Mouse (Mus musculus) heart, adult 2 months (tissue): Measurements from ENCODE around the gene Sirt2. TPM values are rescaled to one million over a fixed set of nuclear protein-coding genes. Genes with fewer than 3 reads are reported as not detected.

Source experiments
- DNase-seq, 2 experiments: peaks; one replicate each; pipeline ENCODE4 v3.0.0; 2021
- H3K27ac ChIP-seq: fragments of 200-600 bp; 2 replicates; pipeline ENCODE4 v1.8.1; 2022
- H3K27me3 ChIP-seq: fragments of 200-500 bp; 2 replicates; pipeline ENCODE4 v1.6.1; 2012; ENCODE audit warnings: mild to moderate bottlenecking, low read length, inconsistent platforms, mixed read lengths; ENCODE audit not compliant: control insufficient read depth, insufficient read depth
- H3K36me3 ChIP-seq: fragments of 200-500 bp; 2 replicates; pipeline ENCODE4 v1.6.1; 2012; ENCODE audit warnings: low read length, inconsistent platforms; ENCODE audit not compliant: control insufficient read depth, insufficient read depth
- H3K4me1 ChIP-seq: fragments of 200-500 bp; 2 replicates; pipeline ENCODE4 v1.6.1; 2011; ENCODE audit warnings: low read length; ENCODE audit not compliant: control insufficient read depth, insufficient read depth
- H3K4me3 ChIP-seq: fragments of 200-600 bp; 2 replicates; pipeline ENCODE4 v1.8.1; 2022
- H3K79me2 ChIP-seq: fragments of 200-500 bp; replicated peaks from 2 replicates; pipeline ENCODE4 v1.6.1; 2012; ENCODE audit warnings: mild to moderate bottlenecking, inconsistent platforms, low read length, moderate library complexity, mixed read lengths; ENCODE audit not compliant: control insufficient read depth, insufficient read depth
- H3K9ac ChIP-seq: fragments of 200-500 bp; 2 replicates; pipeline ENCODE4 v1.6.1; 2012; ENCODE audit warnings: low read depth, mild to moderate bottlenecking, control low read depth, inconsistent platforms, low read length, mixed read lengths
- CTCF ChIP-seq: fragments of 200-600 bp; IDR thresholded peaks from 2 replicates; pipeline ENCODE4 v1.8.1; 2022; ENCODE audit warnings: antibody characterized with exemption, mild to moderate bottlenecking, moderate library complexity
- EP300 ChIP-seq: fragments of 200-500 bp; IDR thresholded peaks from 2 replicates; pipeline ENCODE4 v1.6.1; 2011; ENCODE audit warnings: low read depth, low read length, control low read depth; ENCODE audit not compliant: insufficient read depth
- POLR2A ChIP-seq: fragments of 200-500 bp; IDR thresholded peaks from 2 replicates; pipeline ENCODE4 v1.6.1; 2011; ENCODE audit warnings: mild to moderate bottlenecking, low read depth, low read length, control low read depth; ENCODE audit not compliant: insufficient read depth
- WGBS: fragments of 180-500 bp; shearing (Covaris S2); methylation state at CpG from one replicate; pipeline ENCODE4 v1.1.7; 2018; 5-methylcytosine and 5-hydroxymethylcytosine counted together
- intact Hi-C: fragments of 180-260 bp; cut with DNase I; formaldehyde crosslinking; loops from one replicate; pipeline ENCODE4 v1.15.1; 2025
- polyA plus RNA-seq: library from polyadenylated mRNA; depleted of rRNA; stranded (reverse); fragments of >200 nt; gene quantifications from 2 replicates; pipeline ENCODE4 v1.2.3, GENCODE M21; 2012
- total RNA-seq, 2 experiments: library from RNA; stranded (reverse); gene quantifications; 2 replicates each; pipeline ENCODE4 v1.2.3; 2021

Sirt2 gene
- total and polyA plus RNA-seq, 3 experiments: 78.8 to 92.3 (median 82.9) TPM

GRCm38 (mm10) chr7:28811640-28812275, 45.2 kb downstream of the Sirt2 start:
- Histone ChIP-seq H3K79me2 (no peaks in the 10 kb centered on the region), H3K36me3 (peaks cover 42% of the 10 kb centered on the region), H3K27ac (peak overlapping the region; percentile 99), H3K4me1 (peaks cover 26% of the 10 kb centered on the region), H3K27me3 (no peaks in the 10 kb centered on the region), H3K4me3 (peak overlapping the region; percentile 77), H3K9ac (peak overlapping the region; percentile 24)
- WGBS: under 1% methylated on average over 7 of the region's 7 CpGs
- intact Hi-C loops: loop anchor here (2.0 to 5.0 kb wide), 2 partner anchors 15 to 429 kb away; partner anchors contain the start of gene Zfp36
- no peak for DNase-seq
- TF ChIP-seq POLR2A (no peak; the same call in 1 of the 2 replicates), CTCF (no peak), EP300 (no peak)

GRCm38 (mm10) chr7:28812436-28812835, 45.9 kb downstream of the Sirt2 start:
- intact Hi-C loops: loop anchor here (2.0 to 5.0 kb wide), 2 partner anchors 14 to 430 kb away; partner anchors contain the start of gene Zfp36
- Histone ChIP-seq H3K36me3 (peaks cover 48% of the 10 kb centered on the region), H3K4me3 (peak overlapping the region; percentile 77), H3K79me2 (no peaks in the 10 kb centered on the region), H3K27me3 (no peaks in the 10 kb centered on the region), H3K27ac (peak overlapping the region; percentile 99), H3K9ac (peak overlapping the region; percentile 24), H3K4me1 (peaks cover 28% of the 10 kb centered on the region)
- 6% methylated on average over 4 of the region's 4 CpGs for WGBS
- peak in 1 of 2 experiments; percentile 41 for DNase-seq
- TF ChIP-seq CTCF (no peak), EP300 (0 out of 2 replicates have a peak, but pooled peaks have one; percentile 34)

- peaks cover 50% of the 10 kb centered on the region for H3K36me3 ChIP-seq
- H3K27me3 ChIP-seq: no peaks in the 10 kb centered on the region
- TF ChIP-seq CTCF (peak; percentile 70), POLR2A (no peak)
- peak overlapping the region; percentile 77 for H3K4me3 ChIP-seq
- peak overlapping the region; percentile 99 for H3K27ac ChIP-seq
- no peak for DNase-seq
- intact Hi-C loops: loop anchor here (2.0 to 5.0 kb wide), 2 partner anchors 14 to 431 kb away; partner anchors contain the start of gene Zfp36
- H3K4me1 ChIP-seq: peaks cover 29% of the 10 kb centered on the region
- peak overlapping the region; percentile 24 for H3K9ac ChIP-seq
- no peaks in the 10 kb centered on the region for H3K79me2 ChIP-seq
- WGBS: 22% methylated on average over 5 of the region's 5 CpGs
Observed at GRCm38 (mm10) chr7:28812949-28813348, 46.4 kb downstream of the Sirt2 start.

GRCm38 (mm10) chr7:28814306-28815034, 47.9 kb downstream of the Sirt2 start:
- H3K9ac ChIP-seq: no peak overlapping the region
- no peak overlapping the region for H3K4me3 ChIP-seq
- H3K36me3 ChIP-seq: peaks cover 58% of the 10 kb centered on the region
- 36% methylated on average over 5 of the region's 5 CpGs for WGBS
- no peak for TF ChIP-seq CTCF
- no peak for TF ChIP-seq EP300
- TF ChIP-seq POLR2A: no peak; the same call in 1 of the 2 replicates
- peaks cover 29% of the 10 kb centered on the region for H3K4me1 ChIP-seq
- no peak for DNase-seq
- intact Hi-C loops: loop anchor here (5.0 kb wide), 1 partner anchor 432 kb away; the partner anchor contains the start of gene Zfp36
- H3K27ac ChIP-seq: peak overlapping the region; percentile 99
- no peaks in the 10 kb centered on the region for H3K27me3 ChIP-seq
- H3K79me2 ChIP-seq: no peaks in the 10 kb centered on the region

- H3K27ac ChIP-seq: no peak overlapping the region
- H3K4me1 ChIP-seq: peaks cover 34% of the 10 kb centered on the region
- H3K4me3 ChIP-seq: no peak overlapping the region
- DNase-seq: no peak
- peaks cover 65% of the 10 kb centered on the region for H3K36me3 ChIP-seq
- WGBS: 78% methylated on average over 9 of the region's 9 CpGs
- no peaks in the 10 kb centered on the region for H3K79me2 ChIP-seq
- H3K27me3 ChIP-seq: no peaks in the 10 kb centered on the region
- no peak for TF ChIP-seq EP300
- no peak overlapping the region for H3K9ac ChIP-seq
- intact Hi-C loops: no loop called here
Observed at GRCm38 (mm10) chr7:28815230-28815629, 48.7 kb downstream of the Sirt2 start.

- TF ChIP-seq EP300: 0 out of 2 replicates have a peak, but pooled peaks have one; percentile 5
- TF ChIP-seq POLR2A: 0 out of 2 replicates have a peak, but pooled peaks have one; percentile 9
- no peak for TF ChIP-seq CTCF
- H3K4me3 ChIP-seq: no peak overlapping the region
- H3K79me2 ChIP-seq: no peaks in the 10 kb centered on the region
- H3K27ac ChIP-seq: peak overlapping the region; percentile 15; the same call in 1 of the 2 replicates
- peak; percentile 39 to 42 for DNase-seq
- no peaks in the 10 kb centered on the region for H3K27me3 ChIP-seq
- H3K9ac ChIP-seq: no peak overlapping the region
- WGBS: 52% methylated on average over 9 of the region's 9 CpGs
- H3K36me3 ChIP-seq: peaks cover 75% of the 10 kb centered on the region
- intact Hi-C loops: no loop called here
- peaks cover 44% of the 10 kb centered on the region for H3K4me1 ChIP-seq
Observed at GRCm38 (mm10) chr7:28816201-28816600, 49.7 kb downstream of the Sirt2 start.
